Mouse (Mus musculus) MEL (cell line): ENCODE results near the gene Stk36. TPM values are rescaled to one million over a fixed set of nuclear protein-coding genes. Genes with fewer than 3 reads are reported as not detected.

Source experiments
- DNase-seq: peaks from one replicate; pipeline ENCODE4 v3.0.0; 2011; ENCODE audit warnings: low read depth, low spot score
- H3K27ac ChIP-seq: 2 replicates; pipeline ENCODE4 v1.5.1; 2012; ENCODE audit warnings: low read depth, mild to moderate bottlenecking, control low read depth, low read length, moderate library complexity; ENCODE audit not compliant: control insufficient read depth
- H3K27me3 ChIP-seq, 2 experiments: fragments of 150-350 bp in 1 of 2; sonication (generic) in 1 of 2; 2 replicates each; pipeline ENCODE4 v1.6.1; 2012; ENCODE audit warnings: low read length in 2 of 2, mild to moderate bottlenecking in 2 of 2, improper control_type of control experiment in 1 of 2, moderate library complexity in 1 of 2; ENCODE audit not compliant: insufficient read depth in 2 of 2, control insufficient read depth in 1 of 2
- H3K36me3 ChIP-seq, 2 experiments: 2 replicates each; pipeline ENCODE4 v1.6.1; 2012 to 2014; ENCODE audit warnings: low read length in 2 of 2, improper control_type of control experiment in 1 of 2, inconsistent platforms in 1 of 2, mild to moderate bottlenecking in 1 of 2; ENCODE audit not compliant: insufficient read depth in 2 of 2, control insufficient read depth in 1 of 2
- H3K4me1 ChIP-seq, 2 experiments: fragments of 150-350 bp in 1 of 2; sonication (generic) in 1 of 2; 2 replicates each; pipeline ENCODE4 v1.6.1; 2012; ENCODE audit warnings: low read length in 2 of 2, improper control_type of control experiment in 1 of 2, mild to moderate bottlenecking in 1 of 2; ENCODE audit not compliant: insufficient read depth in 2 of 2, control insufficient read depth in 1 of 2
- H3K4me3 ChIP-seq, 2 experiments: fragments of 150-350 bp in 1 of 2; sonication (generic) in 1 of 2; 2 replicates each; pipeline ENCODE4 v1.5.1; 2012; ENCODE audit warnings: low read depth in 2 of 2, low read length in 2 of 2, mild to moderate bottlenecking in 2 of 2, moderate library complexity in 2 of 2, control low read depth in 1 of 2, improper control_type of control experiment in 1 of 2; ENCODE audit not compliant: control insufficient read depth in 1 of 2, insufficient read depth in 1 of 2
- H3K79me2 ChIP-seq: 2 replicates; pipeline ENCODE4 v1.6.1; 2012; ENCODE audit warnings: mild to moderate bottlenecking, low read length, moderate library complexity; ENCODE audit not compliant: control insufficient read depth, poor library complexity, insufficient read depth
- H3K9ac ChIP-seq: 2 replicates; pipeline ENCODE4 v1.6.1; 2012; ENCODE audit warnings: low read depth, mild to moderate bottlenecking, control low read depth, low read length, moderate library complexity; ENCODE audit not compliant: control insufficient read depth, poor library complexity, severe bottlenecking
- H3K9me3 ChIP-seq: fragments of 150-350 bp; sonication (generic); replicated peaks from 2 replicates; pipeline ENCODE4 v1.6.1; 2012; ENCODE audit warnings: mild to moderate bottlenecking, low read length, improper control_type of control experiment, moderate library complexity; ENCODE audit not compliant: insufficient read depth
- BHLHE40 ChIP-seq: IDR thresholded peaks from 2 replicates; pipeline ENCODE4 v1.6.1; 2012; ENCODE audit warnings: low read depth, mild to moderate bottlenecking, inconsistent platforms, low read length, improper control_type of control experiment, borderline replicate concordance
- CHD1 ChIP-seq: IDR thresholded peaks from 2 replicates; pipeline ENCODE4 v1.6.1; 2012; ENCODE audit warnings: low read depth, mild to moderate bottlenecking, inconsistent platforms, low read length, improper control_type of control experiment
- CHD2 ChIP-seq: IDR thresholded peaks from 2 replicates; pipeline ENCODE4 v1.6.1; 2011; ENCODE audit warnings: low read length, improper control_type of control experiment
- ELF1 ChIP-seq: IDR thresholded peaks from 2 replicates; pipeline ENCODE4 v1.6.1; 2014; ENCODE audit warnings: low read depth, mild to moderate bottlenecking, inconsistent platforms, low read length, improper control_type of control experiment, moderate library complexity
- EP300 ChIP-seq, 2 experiments: IDR thresholded peaks; 2 replicates each; pipeline ENCODE4 v1.6.1; 2011; ENCODE audit warnings: improper control_type of control experiment in 2 of 2, low read length in 2 of 2, low read depth in 1 of 2, mild to moderate bottlenecking in 1 of 2
- ETS1 ChIP-seq: IDR thresholded peaks from 2 replicates; pipeline ENCODE4 v1.6.1; 2012; ENCODE audit warnings: low read depth, mild to moderate bottlenecking, inconsistent platforms, low read length, improper control_type of control experiment, moderate library complexity
- GABPA ChIP-seq: IDR thresholded peaks from 2 replicates; pipeline ENCODE4 v1.6.1; 2012; ENCODE audit warnings: low read depth, mild to moderate bottlenecking, inconsistent platforms, low read length, improper control_type of control experiment, moderate library complexity
- GATA1 ChIP-seq: IDR thresholded peaks from 2 replicates; pipeline ENCODE4 v1.6.1; 2011; ENCODE audit warnings: low read depth, low read length, improper control_type of control experiment
- HCFC1 ChIP-seq: IDR thresholded peaks from 2 replicates; pipeline ENCODE4 v1.6.1; 2012; ENCODE audit warnings: low read depth, mild to moderate bottlenecking, inconsistent platforms, low read length, improper control_type of control experiment, moderate library complexity
- JUND ChIP-seq: IDR thresholded peaks from 2 replicates; pipeline ENCODE4 v1.6.1; 2011; ENCODE audit warnings: low read depth, mild to moderate bottlenecking, improper control_type of control experiment, low read length
- KAT2A ChIP-seq: conservative IDR thresholded peaks from 2 replicates; pipeline ENCODE4 v1.6.1; 2012; ENCODE audit warnings: low read depth, low read length, improper control_type of control experiment, inconsistent platforms
- MAFK ChIP-seq: IDR thresholded peaks from 2 replicates; pipeline ENCODE4 v1.6.1; 2011; ENCODE audit warnings: low read depth, mild to moderate bottlenecking, low read length, improper control_type of control experiment, borderline replicate concordance
- MAX ChIP-seq: IDR thresholded peaks from 2 replicates; pipeline ENCODE4 v1.6.1; 2011; ENCODE audit warnings: low read length, improper control_type of control experiment
- MEF2A ChIP-seq: IDR thresholded peaks from 2 replicates; pipeline ENCODE4 v1.6.1; 2014; ENCODE audit warnings: low read depth, mild to moderate bottlenecking, inconsistent platforms, low read length, improper control_type of control experiment; ENCODE audit not compliant: poor library complexity, insufficient replicate concordance, severe bottlenecking; ENCODE audit errors: extremely low read depth
- MXI1 ChIP-seq: IDR thresholded peaks from 2 replicates; pipeline ENCODE4 v1.6.1; 2011; ENCODE audit warnings: mild to moderate bottlenecking, low read depth, low read length, improper control_type of control experiment
- MYB ChIP-seq: IDR thresholded peaks from 2 replicates; pipeline ENCODE4 v1.6.1; 2011; ENCODE audit warnings: mild to moderate bottlenecking, low read depth, low read length, improper control_type of control experiment
- NELFE ChIP-seq: IDR thresholded peaks from 2 replicates; pipeline ENCODE4 v1.6.1; 2011; ENCODE audit warnings: low read depth, low read length, improper control_type of control experiment
- NRF1 ChIP-seq: IDR thresholded peaks from 2 replicates; pipeline ENCODE4 v1.6.1; 2014; ENCODE audit warnings: low read depth, mild to moderate bottlenecking, inconsistent platforms, low read length, improper control_type of control experiment, moderate library complexity; ENCODE audit not compliant: poor library complexity, insufficient read depth, severe bottlenecking
- POLR2AphosphoS2 ChIP-seq: IDR thresholded peaks from 2 replicates; pipeline ENCODE4 v1.6.1; 2011; ENCODE audit warnings: low read length, improper control_type of control experiment
- RAD21 ChIP-seq: IDR thresholded peaks from 2 replicates; pipeline ENCODE4 v1.6.1; 2011; ENCODE audit warnings: mild to moderate bottlenecking, low read depth, low read length, improper control_type of control experiment
- RCOR1 ChIP-seq: IDR thresholded peaks from 2 replicates; pipeline ENCODE4 v1.6.1; 2012; ENCODE audit warnings: low read depth, mild to moderate bottlenecking, inconsistent platforms, low read length, improper control_type of control experiment
- SIN3A ChIP-seq: IDR thresholded peaks from 2 replicates; pipeline ENCODE4 v1.6.1; 2012; ENCODE audit warnings: low read length, improper control_type of control experiment, inconsistent platforms
- SMC3 ChIP-seq: IDR thresholded peaks from 2 replicates; pipeline ENCODE4 v1.6.1; 2011; ENCODE audit warnings: low read depth, low read length, improper control_type of control experiment
- TAL1 ChIP-seq: IDR thresholded peaks from 2 replicates; pipeline ENCODE4 v1.6.1; 2012; ENCODE audit warnings: mild to moderate bottlenecking, inconsistent platforms, low read length, moderate library complexity, mixed read lengths
- TBP ChIP-seq: IDR thresholded peaks from 2 replicates; pipeline ENCODE4 v1.8.0; 2011; ENCODE audit warnings: low read depth, low read length, improper control_type of control experiment
- TCF12 ChIP-seq: IDR thresholded peaks from 2 replicates; pipeline ENCODE4 v1.6.1; 2014; ENCODE audit warnings: low read depth, mild to moderate bottlenecking, inconsistent platforms, low read length, improper control_type of control experiment, moderate library complexity
- USF1 ChIP-seq: IDR thresholded peaks from 2 replicates; pipeline ENCODE4 v1.6.1; 2014; ENCODE audit warnings: low read depth, mild to moderate bottlenecking, inconsistent platforms, low read length, improper control_type of control experiment, moderate library complexity
- ZC3H11A ChIP-seq: IDR thresholded peaks from 2 replicates; pipeline ENCODE4 v1.6.1; 2012; ENCODE audit warnings: low read depth, mild to moderate bottlenecking, inconsistent platforms, low read length, improper control_type of control experiment
- ZMIZ1 ChIP-seq: IDR thresholded peaks from 2 replicates; pipeline ENCODE4 v1.6.1; 2012; ENCODE audit warnings: low read depth, mild to moderate bottlenecking, inconsistent platforms, low read length, improper control_type of control experiment, moderate library complexity
- ZNF384 ChIP-seq: IDR thresholded peaks from 2 replicates; pipeline ENCODE4 v1.6.1; 2012; ENCODE audit warnings: low read depth, mild to moderate bottlenecking, inconsistent platforms, low read length, improper control_type of control experiment
- polyA plus RNA-seq, 2 experiments: library from polyadenylated mRNA; stranded (reverse) in 1 of 2; unstranded in 1 of 2; fragments of >175 nt in 1 of 2; fragments of >200 nt in 1 of 2; gene quantifications; 2 replicates each; pipeline versions ENCODE4 v1.2.1 to v1.2.4; 2012; ENCODE audit warnings: low replicate concordance in 2 of 2, low read depth in 1 of 2; ENCODE audit not compliant: insufficient read length in 2 of 2, insufficient read depth in 1 of 2, missing spikeins in 1 of 2
- total RNA-seq: library from RNA; depleted of rRNA; stranded (reverse); fragments of 300-350 nt; gene quantifications from 2 replicates; pipeline ENCODE4 v1.2.3, GENCODE M21; 2012

Gene Stk36
- total and polyA plus RNA-seq, 3 experiments, result 0.23 to 0.89 TPM; not detected in 1

GRCm38 (mm10) chr1:74587233-74587772, 13.9 kb upstream of the Stk36 start:
- Histone ChIP-seq H3K27me3 (no peaks in the 10 kb centered on the region), H3K79me2 (peaks cover 40% of the 10 kb centered on the region), H3K9me3 (no peaks in the 10 kb centered on the region), H3K27ac (peak overlapping the region; percentile 70), H3K4me1 (peaks cover 25 to 30% of the 10 kb centered on the region in 2 experiments), H3K36me3 (peaks cover 17 to 37% of the 10 kb centered on the region in 2 experiments), H3K4me3 (peak overlapping the region; percentile 85 to 96), H3K9ac (peak overlapping the region; percentile 87)
- TF ChIP-seq MYB (no peak), BHLHE40 (peak; percentile 35; the same call in 1 of the 2 replicates), USF1 (peak; percentile 41; the same call in 1 of the 2 replicates), MAX (peak; percentile 62), ETS1 (0 out of 2 replicates have a peak, but pooled peaks have one; percentile 8), TAL1 (no peak)
- no peak for DNase-seq

GRCm38 (mm10) chr1:74587773-74588445, 13.3 kb upstream of the Stk36 start, which contains the start of the genes Zfp142 and Bcs1l:
Gene Zfp142, minus strand, starts transcription at chr1:74588246.
Gene Bcs1l, plus strand, starts transcription at chr1:74588289.
- Histone ChIP-seq H3K79me2 (peaks cover 35% of the 10 kb centered on the region), H3K9me3 (no peaks in the 10 kb centered on the region), H3K36me3 (peaks cover 16 to 34% of the 10 kb centered on the region in 2 experiments), H3K4me3 (peak within 1 kb of the TSS; percentile 95 to 96), H3K27me3 (no peaks in the 10 kb centered on the region), H3K4me1 (peaks cover 25 to 30% of the 10 kb centered on the region in 2 experiments), H3K9ac (peak within 1 kb of the TSS; percentile 93), H3K27ac (peak within 1 kb of the TSS; percentile 70)
- DNase-seq, result peak; percentile 100
- TF ChIP-seq CHD2 (no peak), JUND (no peak), HCFC1 (peak; percentile 97), EP300 (IDR thresholded peaks at IDR 0.05; ENCODE audit: low read depth in 1 of 2, low read length in 2 of 2) (peak in 1 of 2 experiments; percentile 37; a peak in 1 of 4 replicates), MAX (peak; percentile 65), GABPA (peak; percentile 75; the same call in 1 of the 2 replicates), MEF2A (no peak), NRF1 (no peak), POLR2AphosphoS2 (peak; percentile 82; the same call in 1 of the 2 replicates), ELF1 (peak; percentile 80), MAFK (no peak), SIN3A (peak; percentile 91), ZC3H11A (no peak), NELFE (peak; percentile 41), ZMIZ1 (no peak; the same call in 1 of the 2 replicates), MYB (no peak), RCOR1 (no peak), RAD21 (no peak), TBP (peak; percentile 78), MXI1 (peak; percentile 96), USF1 (peak; percentile 59), TCF12 (peak; percentile 54), TAL1 (no peak), SMC3 (no peak), CHD1 (no peak), KAT2A (peak; percentile 79), GATA1 (no peak), ZNF384 (0 out of 2 replicates have a peak, but pooled peaks have one; percentile 4)
